Mouse (Mus musculus): ENCODE measurements around the gene Dram1. TPM values are rescaled to one million over a fixed set of nuclear protein-coding genes. Genes with fewer than 3 reads are reported as not detected.

Dram1 gene
- polyA plus RNA-seq, 1 experiment from 2014 or later, result 0.55 TPM

GRCm38 (mm10) chr10:88303079-88303478 lies 75.8 kb downstream of the Dram1 start:
- no peaks in the 10 kb centered on the region for H3K36me3 ChIP-seq
- H3K9ac ChIP-seq, result no peak overlapping the region
- WGBS, result 84% methylated on average over 11 of the region's 11 CpGs
- H3K27ac ChIP-seq, result no peak overlapping the region
- no peaks in the 10 kb centered on the region for H3K9me3 ChIP-seq
- ATAC-seq (ENCODE audit: low FRiP score, low read depth), result no peak
- no peaks in the 10 kb centered on the region for H3K27me3 ChIP-seq (replicated peaks)
- H3K4me3 ChIP-seq, result no peak overlapping the region
- no peaks in the 10 kb centered on the region for H3K4me1 ChIP-seq
- no peak overlapping the region for H3K4me2 ChIP-seq (replicated peaks)

- no peak overlapping the region for H3K9ac ChIP-seq
- H3K27ac ChIP-seq, result no peak overlapping the region
- no peak for ATAC-seq (ENCODE audit: low FRiP score, low read depth)
- WGBS, result 92% methylated on average over 6 of the region's 6 CpGs
- no peaks in the 10 kb centered on the region for H3K27me3 ChIP-seq (replicated peaks)
- H3K4me2 ChIP-seq (replicated peaks), result no peak overlapping the region
- H3K4me1 ChIP-seq, result no peaks in the 10 kb centered on the region
- H3K36me3 ChIP-seq, result no peaks in the 10 kb centered on the region
- H3K4me3 ChIP-seq, result no peak overlapping the region
- H3K9me3 ChIP-seq, result no peaks in the 10 kb centered on the region
These were observed 76.9 kb downstream of the Dram1 start for GRCm38 (mm10) chr10:88301802-88302470.

GRCm38 (mm10) chr10:88296991-88297390 lies 81.9 kb downstream of the Dram1 start:
- Histone ChIP-seq H3K4me2 (replicated peaks) (no peak overlapping the region), H3K36me3 (no peaks in the 10 kb centered on the region), H3K4me3 (no peak overlapping the region), H3K9me3 (no peaks in the 10 kb centered on the region), H3K4me1 (no peaks in the 10 kb centered on the region), H3K27ac (no peak overlapping the region), H3K27me3 (replicated peaks) (no peaks in the 10 kb centered on the region), H3K9ac (no peak overlapping the region)
- 83% methylated on average over 10 of the region's 10 CpGs for WGBS
- no peak for ATAC-seq (ENCODE audit: low FRiP score, low read depth)

- Histone ChIP-seq H3K4me3 (no peak overlapping the region), H3K9ac (no peak overlapping the region), H3K9me3 (no peaks in the 10 kb centered on the region), H3K27me3 (replicated peaks) (no peaks in the 10 kb centered on the region), H3K4me1 (no peaks in the 10 kb centered on the region), H3K36me3 (no peaks in the 10 kb centered on the region), H3K4me2 (replicated peaks) (no peak overlapping the region), H3K27ac (no peak overlapping the region)
- ATAC-seq (ENCODE audit: low FRiP score, low read depth), result no peak
- WGBS, result 88% methylated on average over 6 of the region's 6 CpGs
These were observed 83.8 kb downstream of the Dram1 start for GRCm38 (mm10) chr10:88295091-88295490.

- no peak overlapping the region for H3K9ac ChIP-seq
- no peak overlapping the region for H3K4me2 ChIP-seq (replicated peaks)
- H3K4me3 ChIP-seq, result no peak overlapping the region
- no peak overlapping the region for H3K27ac ChIP-seq
- no peaks in the 10 kb centered on the region for H3K9me3 ChIP-seq
- WGBS, result 83% methylated on average over 10 of the region's 10 CpGs
- no peaks in the 10 kb centered on the region for H3K36me3 ChIP-seq
- no peak for ATAC-seq (ENCODE audit: low FRiP score, low read depth)
- no peaks in the 10 kb centered on the region for H3K27me3 ChIP-seq (replicated peaks)
- H3K4me1 ChIP-seq, result no peaks in the 10 kb centered on the region
These were observed 90.8 kb downstream of the Dram1 start for GRCm38 (mm10) chr10:88288061-88288460.

GRCm38 (mm10) chr10:88287261-88287660 lies 91.6 kb downstream of the Dram1 start:
- H3K4me1 ChIP-seq, result no peaks in the 10 kb centered on the region
- 83% methylated on average over 8 of the region's 8 CpGs for WGBS
- no peak for ATAC-seq (ENCODE audit: low FRiP score, low read depth)
- no peaks in the 10 kb centered on the region for H3K36me3 ChIP-seq
- H3K9me3 ChIP-seq, result no peaks in the 10 kb centered on the region
- no peak overlapping the region for H3K4me3 ChIP-seq
- no peak overlapping the region for H3K4me2 ChIP-seq (replicated peaks)
- no peak overlapping the region for H3K9ac ChIP-seq
- H3K27ac ChIP-seq, result no peak overlapping the region
- no peaks in the 10 kb centered on the region for H3K27me3 ChIP-seq (replicated peaks)

- Histone ChIP-seq H3K27ac (no peak overlapping the region), H3K27me3 (replicated peaks) (no peaks in the 10 kb centered on the region), H3K9me3 (no peaks in the 10 kb centered on the region), H3K4me1 (no peaks in the 10 kb centered on the region), H3K4me3 (no peak overlapping the region), H3K4me2 (replicated peaks) (no peak overlapping the region), H3K36me3 (no peaks in the 10 kb centered on the region), H3K9ac (no peak overlapping the region)
- WGBS, result 89% methylated on average over 4 of the region's 4 CpGs
- ATAC-seq (ENCODE audit: low FRiP score, low read depth), result no peak
These were observed 94.4 kb downstream of the Dram1 start for GRCm38 (mm10) chr10:88284343-88284990.

- Histone ChIP-seq H3K9ac (no peak overlapping the region), H3K4me2 (replicated peaks) (no peak overlapping the region), H3K9me3 (no peaks in the 10 kb centered on the region), H3K27me3 (replicated peaks) (no peaks in the 10 kb centered on the region), H3K27ac (no peak overlapping the region), H3K4me1 (no peaks in the 10 kb centered on the region), H3K4me3 (no peak overlapping the region), H3K36me3 (no peaks in the 10 kb centered on the region)
- ATAC-seq (ENCODE audit: low FRiP score, low read depth), result no peak
- WGBS, result 92% methylated on average over 3 of the region's 3 CpGs
These were observed 97.2 kb downstream of the Dram1 start for GRCm38 (mm10) chr10:88281699-88282098.

- Histone ChIP-seq H3K4me1 (no peaks in the 10 kb centered on the region), H3K9me3 (no peaks in the 10 kb centered on the region), H3K9ac (no peak overlapping the region), H3K27ac (no peak overlapping the region), H3K4me2 (replicated peaks) (no peak overlapping the region), H3K36me3 (no peaks in the 10 kb centered on the region), H3K27me3 (replicated peaks) (no peaks in the 10 kb centered on the region), H3K4me3 (no peak overlapping the region)
- no peak for ATAC-seq (ENCODE audit: low FRiP score, low read depth)
- 87% methylated on average over 5 of the region's 5 CpGs for WGBS
These were observed 104.8 kb downstream of the Dram1 start for GRCm38 (mm10) chr10:88274045-88274444.

Other genes starting within 250 kb of the Dram1 start
- 7.8 and 7.9 TPM in 2 replicates for gene Parpbp, start 232.1 kb downstream of the Dram1 start, polyA plus RNA-seq (2016; fragmentation: Nextera tagmentation; extraction: Ambion mirVana)
- 60.3 and 60.4 TPM in 2 replicates for gene Nup37, start 232.1 kb downstream of the Dram1 start, polyA plus RNA-seq (2016; fragmentation: Nextera tagmentation; extraction: Ambion mirVana)
- gene Washc3, start 178.0 kb downstream of the Dram1 start, polyA plus RNA-seq (2016; fragmentation: Nextera tagmentation; extraction: Ambion mirVana), result 40.2 and 41.9 TPM in 2 replicates
- gene Gnptab, start 52 bp upstream of the Dram1 start, polyA plus RNA-seq (2016; fragmentation: Nextera tagmentation; extraction: Ambion mirVana), result 14.4 and 14.5 TPM in 2 replicates
- gene Sycp3, start 80.5 kb upstream of the Dram1 start, polyA plus RNA-seq (2016; fragmentation: Nextera tagmentation; extraction: Ambion mirVana), result 0.34 TPM in 1 of 2 replicates, not detected in the other
- 19.5 and 21.2 TPM in 2 replicates for gene Chpt1, start 125.0 kb upstream of the Dram1 start, polyA plus RNA-seq (2016; fragmentation: Nextera tagmentation; extraction: Ambion mirVana)
- 13.0 and 13.6 TPM in 2 replicates for gene Mybpc1, start 226.1 kb upstream of the Dram1 start, polyA plus RNA-seq (2016; fragmentation: Nextera tagmentation; extraction: Ambion mirVana)

Measured in neural tube, embryonic 12.5 days (tissue).